Mouse (Mus musculus): ENCODE measurements at regions not wholly inside any gene's neighbourhood (a gene's known extent, or its start where the extent isn't known, plus 50 kb on each side); places are given as distances from the start of the nearest gene placed in this dataset.

GRCm38 (mm10) chr11:18249236-18249635 lies 295.6 kb upstream of the Etaa1 start:
- Histone ChIP-seq H3K9me3 (ENCODE audit: control insufficient read depth, low read length) (no peaks in the 10 kb centered on the region), H3K27ac (ENCODE audit: low read depth, low read length) (no peak overlapping the region), H3K4me1 (ENCODE audit: control insufficient read depth, insufficient read depth, low read depth, low read length) (no peaks in the 10 kb centered on the region), H3K4me3 (ENCODE audit: low read length) (no peak overlapping the region), H3K36me3 (ENCODE audit: control insufficient read depth, insufficient read depth, low read length) (no peaks in the 10 kb centered on the region), H3K27me3 (replicated peaks; ENCODE audit: control insufficient read depth, insufficient read depth, low read length) (no peaks in the 10 kb centered on the region), H3K4me2 (ENCODE audit: low read length) (no peak overlapping the region), H3K9ac (ENCODE audit: low read depth, low read length) (no peak overlapping the region)
- ATAC-seq, result no peak
- WGBS, result 31% methylated on average over 4 of the region's 4 CpGs

GRCm38 (mm10) chr11:18216762-18217161 lies 263.1 kb upstream of the Etaa1 start:
- H3K9me3 ChIP-seq (ENCODE audit: control insufficient read depth, low read length), result no peaks in the 10 kb centered on the region
- no peaks in the 10 kb centered on the region for H3K27me3 ChIP-seq (replicated peaks; ENCODE audit: control insufficient read depth, insufficient read depth, low read length)
- no peak overlapping the region for H3K4me2 ChIP-seq (ENCODE audit: low read length)
- H3K9ac ChIP-seq (ENCODE audit: low read depth, low read length), result no peak overlapping the region
- no peaks in the 10 kb centered on the region for H3K36me3 ChIP-seq (ENCODE audit: control insufficient read depth, insufficient read depth, low read length)
- H3K27ac ChIP-seq (ENCODE audit: low read depth, low read length), result no peak overlapping the region
- no peak overlapping the region for H3K4me3 ChIP-seq (ENCODE audit: low read length)
- WGBS, result 79% methylated on average over 4 of the region's 4 CpGs
- ATAC-seq, result no peak
- H3K4me1 ChIP-seq (ENCODE audit: control insufficient read depth, insufficient read depth, low read depth, low read length), result no peaks in the 10 kb centered on the region

- Histone ChIP-seq H3K27me3 (replicated peaks; ENCODE audit: control insufficient read depth, insufficient read depth, low read length) (no peaks in the 10 kb centered on the region), H3K9me3 (ENCODE audit: control insufficient read depth, low read length) (no peaks in the 10 kb centered on the region), H3K9ac (ENCODE audit: low read depth, low read length) (no peak overlapping the region), H3K4me2 (ENCODE audit: low read length) (no peak overlapping the region), H3K4me3 (ENCODE audit: low read length) (no peak overlapping the region), H3K4me1 (ENCODE audit: control insufficient read depth, insufficient read depth, low read depth, low read length) (no peaks in the 10 kb centered on the region), H3K27ac (ENCODE audit: low read depth, low read length) (no peak overlapping the region), H3K36me3 (ENCODE audit: control insufficient read depth, insufficient read depth, low read length) (no peaks in the 10 kb centered on the region)
- 37% methylated on average over 2 of the region's 2 CpGs for whole genome bisulfite sequencing
- ATAC-seq, result no peak
Observed at GRCm38 (mm10) chr11:18173028-18173427, 219.4 kb upstream of the Etaa1 start.

- Histone ChIP-seq H3K36me3 (ENCODE audit: control insufficient read depth, insufficient read depth, low read length) (no peaks in the 10 kb centered on the region), H3K27me3 (replicated peaks; ENCODE audit: control insufficient read depth, insufficient read depth, low read length) (no peaks in the 10 kb centered on the region), H3K9ac (ENCODE audit: low read depth, low read length) (no peak overlapping the region), H3K4me3 (ENCODE audit: low read length) (no peak overlapping the region), H3K4me2 (ENCODE audit: low read length) (no peak overlapping the region), H3K4me1 (ENCODE audit: control insufficient read depth, insufficient read depth, low read depth, low read length) (no peaks in the 10 kb centered on the region), H3K27ac (ENCODE audit: low read depth, low read length) (no peak overlapping the region), H3K9me3 (ENCODE audit: control insufficient read depth, low read length) (no peaks in the 10 kb centered on the region)
- no peak for ATAC-seq
- 37% methylated on average over 2 of the region's 2 CpGs for WGBS
Observed at GRCm38 (mm10) chr11:18171207-18171776, 217.6 kb upstream of the Etaa1 start.

- no peak for ATAC-seq
- Histone ChIP-seq H3K27ac (ENCODE audit: low read depth, low read length) (no peak overlapping the region), H3K9me3 (ENCODE audit: control insufficient read depth, low read length) (no peaks in the 10 kb centered on the region), H3K4me2 (ENCODE audit: low read length) (no peak overlapping the region), H3K4me3 (ENCODE audit: low read length) (no peak overlapping the region), H3K4me1 (ENCODE audit: control insufficient read depth, insufficient read depth, low read depth, low read length) (no peaks in the 10 kb centered on the region), H3K27me3 (replicated peaks; ENCODE audit: control insufficient read depth, insufficient read depth, low read length) (no peaks in the 10 kb centered on the region), H3K9ac (ENCODE audit: low read depth, low read length) (no peak overlapping the region), H3K36me3 (ENCODE audit: control insufficient read depth, insufficient read depth, low read length) (no peaks in the 10 kb centered on the region)
- 84% methylated on average over 4 of the region's 4 CpGs for WGBS
Observed at GRCm38 (mm10) chr11:18165609-18166347, 212.1 kb upstream of the Etaa1 start.

GRCm38 (mm10) chr11:18164025-18164423 lies 210.3 kb upstream of the Etaa1 start:
- Histone ChIP-seq H3K9ac (ENCODE audit: low read depth, low read length) (no peak overlapping the region), H3K4me1 (ENCODE audit: control insufficient read depth, insufficient read depth, low read depth, low read length) (no peaks in the 10 kb centered on the region), H3K9me3 (ENCODE audit: control insufficient read depth, low read length) (no peaks in the 10 kb centered on the region)

GRCm38 (mm10) chr11:18163156-18164024 lies 209.7 kb upstream of the Etaa1 start:
- H3K27me3 ChIP-seq (replicated peaks; ENCODE audit: control insufficient read depth, insufficient read depth, low read length), result no peaks in the 10 kb centered on the region
- no peak overlapping the region for H3K27ac ChIP-seq (ENCODE audit: low read depth, low read length)
- H3K4me3 ChIP-seq (ENCODE audit: low read length), result no peak overlapping the region
- no peaks in the 10 kb centered on the region for H3K9me3 ChIP-seq (ENCODE audit: control insufficient read depth, low read length)
- H3K36me3 ChIP-seq (ENCODE audit: control insufficient read depth, insufficient read depth, low read length), result no peaks in the 10 kb centered on the region
- H3K4me1 ChIP-seq (ENCODE audit: control insufficient read depth, insufficient read depth, low read depth, low read length), result no peaks in the 10 kb centered on the region
- H3K9ac ChIP-seq (ENCODE audit: low read depth, low read length), result no peak overlapping the region
- WGBS, result 72% methylated on average over 5 of the region's 5 CpGs
- H3K4me2 ChIP-seq (ENCODE audit: low read length), result no peak overlapping the region
- ATAC-seq, result no peak

More at GRCm38 (mm10) chr11:18164025-18164423, 210.3 kb upstream of the Etaa1 start:
- no peak overlapping the region for H3K4me3 ChIP-seq (ENCODE audit: low read length)
- no peaks in the 10 kb centered on the region for H3K27me3 ChIP-seq (replicated peaks; ENCODE audit: control insufficient read depth, insufficient read depth, low read length)
- WGBS, result 58% methylated on average over 2 of the region's 2 CpGs
- H3K27ac ChIP-seq (ENCODE audit: low read depth, low read length), result no peak overlapping the region
- ATAC-seq, result 0 out of 2 replicates have a peak, but pooled peaks have one; percentile 52
- H3K36me3 ChIP-seq (ENCODE audit: control insufficient read depth, insufficient read depth, low read length), result no peaks in the 10 kb centered on the region
- no peak overlapping the region for H3K4me2 ChIP-seq (ENCODE audit: low read length)

- Histone ChIP-seq H3K4me2 (ENCODE audit: low read length) (no peak overlapping the region), H3K4me3 (ENCODE audit: low read length) (no peak overlapping the region), H3K9ac (ENCODE audit: low read depth, low read length) (no peak overlapping the region), H3K36me3 (ENCODE audit: control insufficient read depth, insufficient read depth, low read length) (no peaks in the 10 kb centered on the region), H3K27ac (ENCODE audit: low read depth, low read length) (no peak overlapping the region), H3K9me3 (ENCODE audit: control insufficient read depth, low read length) (no peaks in the 10 kb centered on the region), H3K27me3 (replicated peaks; ENCODE audit: control insufficient read depth, insufficient read depth, low read length) (no peaks in the 10 kb centered on the region), H3K4me1 (ENCODE audit: control insufficient read depth, insufficient read depth, low read depth, low read length) (no peaks in the 10 kb centered on the region)
- WGBS, result 39% methylated on average over 4 of the region's 4 CpGs
- ATAC-seq, result 0 out of 2 replicates have a peak, but pooled peaks have one; percentile 9
Observed at GRCm38 (mm10) chr11:18156506-18156905, 202.8 kb upstream of the Etaa1 start.
